Mouse (Mus musculus): Measurements from ENCODE around the gene Ubl4a. TPM values are rescaled to one million over a fixed set of nuclear protein-coding genes. Genes with fewer than 3 reads are reported as not detected.

Ubl4a gene
- polyA plus RNA-seq, 1 experiment from 2014 or later = 86.2 TPM

Small RNAs within 50 kb of the gene (microRNA-seq; reads per million reads assigned to microRNA genes)
- gene Mir7092 = not detected

Other genes starting within 250 kb of the Ubl4a start
- not detected in 2 replicates for gene Opn1mw, start 245.8 kb downstream of the Ubl4a start, polyA plus RNA-seq (2015; fragmentation: Nextera tagmentation; extraction: Ambion mirVana)
- gene Mecp2, start 237.9 kb downstream of the Ubl4a start, polyA plus RNA-seq (2015; fragmentation: Nextera tagmentation; extraction: Ambion mirVana) = 11.5 and 11.6 TPM in 2 replicates
- gene Tex28, start 205.4 kb downstream of the Ubl4a start, polyA plus RNA-seq (2015; fragmentation: Nextera tagmentation; extraction: Ambion mirVana) = not detected in 2 replicates
- not detected in 2 replicates for gene Tktl1, start 196.0 kb downstream of the Ubl4a start, polyA plus RNA-seq (2015; fragmentation: Nextera tagmentation; extraction: Ambion mirVana)
- 372 and 374 TPM in 2 replicates for gene Flna, start 123.4 kb downstream of the Ubl4a start, polyA plus RNA-seq (2015; fragmentation: Nextera tagmentation; extraction: Ambion mirVana)
- 24.9 and 25.4 TPM in 2 replicates for gene Emd, start 118.5 kb downstream of the Ubl4a start, polyA plus RNA-seq (2015; fragmentation: Nextera tagmentation; extraction: Ambion mirVana)
- 826 and 850 TPM in 2 replicates for gene Rpl10, start 102.4 kb downstream of the Ubl4a start, polyA plus RNA-seq (2015; fragmentation: Nextera tagmentation; extraction: Ambion mirVana)
- gene Taz, start 91.3 kb downstream of the Ubl4a start, polyA plus RNA-seq (2015; fragmentation: Nextera tagmentation; extraction: Ambion mirVana) = 81.9 and 91.7 TPM in 2 replicates
- 17.4 and 18.6 TPM in 2 replicates for gene Dnase1l1, start 90.9 kb downstream of the Ubl4a start, polyA plus RNA-seq (2015; fragmentation: Nextera tagmentation; extraction: Ambion mirVana)
- gene Atp6ap1, start 76.1 kb downstream of the Ubl4a start, polyA plus RNA-seq (2015; fragmentation: Nextera tagmentation; extraction: Ambion mirVana) = 141 and 153 TPM in 2 replicates
- 204 and 211 TPM in 2 replicates for gene Gdi1, start 68.2 kb downstream of the Ubl4a start, polyA plus RNA-seq (2015; fragmentation: Nextera tagmentation; extraction: Ambion mirVana)
- 64.9 and 65.6 TPM in 2 replicates for gene Fam50a, start 60.2 kb downstream of the Ubl4a start, polyA plus RNA-seq (2015; fragmentation: Nextera tagmentation; extraction: Ambion mirVana)
- 7.5 and 9.9 TPM in 2 replicates for gene Plxna3, start 44.2 kb downstream of the Ubl4a start, polyA plus RNA-seq (2015; fragmentation: Nextera tagmentation; extraction: Ambion mirVana)
- 109 and 117 TPM in 2 replicates for gene Lage3, start 19.6 kb downstream of the Ubl4a start, polyA plus RNA-seq (2015; fragmentation: Nextera tagmentation; extraction: Ambion mirVana)
- gene Slc10a3, start 131 bp upstream of the Ubl4a start, polyA plus RNA-seq (2015; fragmentation: Nextera tagmentation; extraction: Ambion mirVana) = 19.1 and 21.8 TPM in 2 replicates
- gene Fam3a, start 20.1 kb upstream of the Ubl4a start, polyA plus RNA-seq (2015; fragmentation: Nextera tagmentation; extraction: Ambion mirVana) = 42.5 and 45.8 TPM in 2 replicates
- gene Ikbkg, start 20.1 kb upstream of the Ubl4a start, polyA plus RNA-seq (2015; fragmentation: Nextera tagmentation; extraction: Ambion mirVana) = 21.0 and 21.1 TPM in 2 replicates
- gene G6pdx, start 56.0 kb upstream of the Ubl4a start, polyA plus RNA-seq (2015; fragmentation: Nextera tagmentation; extraction: Ambion mirVana) = 44.1 and 51.2 TPM in 2 replicates
- gene Gm6880, start 108.2 kb upstream of the Ubl4a start, polyA plus RNA-seq (2015; fragmentation: Nextera tagmentation; extraction: Ambion mirVana) = not detected in 2 replicates
- gene Olfr1326-ps1, start 201.7 kb upstream of the Ubl4a start, polyA plus RNA-seq (2015; fragmentation: Nextera tagmentation; extraction: Ambion mirVana) = not detected in 2 replicates
- gene Olfr1325, start 219.5 kb upstream of the Ubl4a start, polyA plus RNA-seq (2015; fragmentation: Nextera tagmentation; extraction: Ambion mirVana) = not detected in 2 replicates